Mouse (Mus musculus) layer of hippocampus, postnatal 14 days (tissue): ENCODE results near the gene Mcm3ap. TPM values are rescaled to one million over a fixed set of nuclear protein-coding genes. Genes with fewer than 3 reads are reported as not detected.

Source experiments
- DNase-seq, 2 experiments: peaks; one replicate each; pipeline ENCODE4 v3.0.0; 2021 to 2022; ENCODE audit warnings: low spot score in 2 of 2, mixed read lengths in 1 of 2
- long read RNA-seq, 2 experiments: library from polyadenylated mRNA; stranded (forward); transcript quantifications; one replicate each; pipeline ENCODE4 v2.0.0; 2021
- total RNA-seq, 2 experiments: library from RNA; stranded (reverse); gene quantifications; 2 replicates each; pipeline ENCODE4 v1.2.3; 2021

Mcm3ap gene
- 10 to 100 TPM; 42.2 to 44.1 TPM for total RNA-seq
- long read RNA-seq, experiment 1, full-length matches to known transcripts, result 4 of 13 reads
- long read RNA-seq, experiment 1, partial matches to known transcripts, result 8 of 13 reads
- long read RNA-seq, experiment 1, other reads (novel, unspliced or antisense), result 1 of 13 reads
- long read RNA-seq, experiment 2, full-length matches to known transcripts, result 11 of 37 reads
- long read RNA-seq, experiment 2, partial matches to known transcripts, result 23 of 37 reads
- long read RNA-seq, experiment 2, other reads (novel, unspliced or antisense), result 3 of 37 reads

DNA sequence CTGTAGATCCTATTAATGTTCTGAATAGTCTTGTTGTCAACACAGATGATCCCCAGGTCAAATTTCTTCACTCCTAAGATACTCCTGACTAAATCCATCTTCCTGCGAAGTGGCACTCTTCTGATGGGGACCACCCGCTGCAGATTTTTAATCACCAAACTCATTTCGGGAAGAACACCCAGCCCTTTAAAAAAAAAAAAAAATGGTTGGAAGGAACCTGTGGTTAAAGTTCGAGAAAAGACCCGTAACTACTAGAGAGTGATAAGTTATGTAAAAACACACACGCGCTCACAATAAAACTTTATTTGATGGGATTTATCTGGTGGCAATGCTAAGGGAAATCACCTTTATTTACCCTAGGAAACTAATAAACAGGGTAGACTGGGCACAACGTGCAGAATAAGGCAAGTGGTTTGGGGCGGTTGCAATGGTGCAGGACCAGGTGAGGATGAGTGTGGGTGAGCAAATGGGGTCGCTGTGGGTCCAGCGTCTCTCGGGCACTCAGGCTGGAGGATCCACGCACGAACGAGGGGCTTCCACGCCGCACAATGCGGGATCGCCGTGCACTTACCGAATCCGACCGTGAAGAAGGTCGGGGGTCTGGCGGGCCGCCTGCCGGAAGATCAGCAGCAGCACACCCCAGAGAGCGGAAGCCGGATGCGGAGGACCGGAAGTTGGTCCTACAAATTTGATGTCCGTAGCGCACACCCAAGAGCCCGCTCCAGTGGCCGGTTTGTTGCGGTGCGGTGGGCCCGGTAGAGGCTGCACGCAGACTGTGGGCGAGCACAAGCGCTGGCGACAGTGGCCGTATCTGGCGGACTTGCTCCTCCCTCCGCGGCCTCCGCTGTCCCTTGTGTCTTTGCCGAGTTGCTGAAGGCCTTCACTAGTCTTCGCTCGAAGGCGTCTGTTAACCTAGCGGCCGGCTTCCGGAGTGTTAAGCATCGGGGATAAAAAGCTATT is at the start of gene Mcm3ap, which contains the start of gene Ybey:
Mcm3ap (plus strand) TSS at position 725 of the 960 bp plus-strand sequence.
Ybey (minus strand) TSS at position 912 of the 960 bp plus-strand sequence.
- DNase-seq, result peak; percentile 88 to 91

DNA sequence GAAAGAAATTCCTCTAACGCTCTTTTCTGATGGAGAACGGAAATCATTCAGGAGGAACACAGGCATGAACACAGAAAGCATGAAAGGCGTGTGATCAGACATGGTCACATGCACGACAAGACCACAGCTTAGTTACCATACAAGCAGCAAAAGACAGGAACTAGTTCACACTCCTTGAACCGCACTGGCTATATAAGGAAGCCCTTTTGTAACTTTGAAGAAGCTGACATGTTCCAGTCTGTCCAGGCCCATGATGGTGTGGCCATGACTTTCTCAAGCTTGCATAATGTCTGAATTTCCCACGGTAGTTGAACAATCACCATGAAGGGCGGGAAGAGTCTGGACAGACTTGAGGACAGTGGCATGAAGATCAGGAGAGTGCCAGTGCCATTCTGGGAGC is 43.1 kb upstream of the Mcm3ap start:
- no peak for DNase-seq

DNA sequence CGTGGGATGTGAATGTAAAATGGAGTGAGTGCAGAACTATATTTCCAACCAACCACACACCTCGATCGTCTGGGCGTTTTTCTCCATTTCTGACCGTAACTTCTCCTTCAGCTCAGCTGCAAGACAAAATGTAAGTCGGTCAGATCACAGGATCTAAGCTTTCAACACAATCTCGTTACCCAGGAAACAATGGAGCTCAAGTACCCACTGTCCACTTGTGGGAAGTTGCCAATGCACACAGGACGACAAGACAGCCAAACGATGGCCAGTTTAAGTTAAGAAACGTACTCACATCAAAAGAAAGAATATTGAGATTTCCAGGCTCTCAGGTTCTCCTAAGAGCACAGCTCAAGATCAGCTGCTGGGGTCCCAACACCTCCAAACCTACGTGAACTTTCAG is 34.8 kb upstream of the Mcm3ap start:
- no peak for DNase-seq

DNA sequence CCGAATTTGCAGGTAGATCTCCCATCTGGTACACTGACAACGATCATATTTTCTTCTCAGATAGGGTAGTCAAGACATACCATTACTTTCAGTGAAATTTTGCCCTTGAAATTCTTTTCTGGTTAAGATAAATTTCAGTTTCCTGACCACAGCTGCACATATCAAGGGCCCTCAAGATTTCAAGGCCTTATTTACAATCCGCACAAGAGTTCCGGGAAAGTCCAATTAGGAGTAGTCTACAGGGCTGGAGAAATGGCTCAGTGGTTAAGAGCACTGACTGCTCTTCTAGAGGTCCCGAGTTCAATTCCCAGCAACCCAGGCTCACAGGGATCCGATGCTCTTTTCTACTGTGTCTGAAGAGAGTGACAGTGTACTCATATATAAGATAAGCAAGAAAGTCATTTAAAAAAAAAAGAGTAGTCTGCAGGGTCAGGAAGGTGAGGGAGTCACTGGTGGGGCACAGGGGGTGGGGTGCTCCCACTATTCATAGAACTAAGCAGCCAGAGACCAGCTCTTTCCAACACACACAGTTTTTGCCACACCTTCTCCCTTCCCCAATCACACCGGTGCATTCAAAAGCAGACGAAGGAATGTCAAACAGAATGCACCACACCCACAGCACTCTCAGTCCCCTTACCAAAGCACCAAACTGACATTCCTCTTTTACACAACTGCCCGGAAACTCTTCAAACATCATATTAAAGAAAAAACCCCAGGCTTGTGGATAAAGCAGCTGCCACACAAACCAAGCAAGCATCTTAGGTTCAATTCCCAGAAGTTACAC is 29.4 kb upstream of the Mcm3ap start:
- DNase-seq, result no peak

DNA sequence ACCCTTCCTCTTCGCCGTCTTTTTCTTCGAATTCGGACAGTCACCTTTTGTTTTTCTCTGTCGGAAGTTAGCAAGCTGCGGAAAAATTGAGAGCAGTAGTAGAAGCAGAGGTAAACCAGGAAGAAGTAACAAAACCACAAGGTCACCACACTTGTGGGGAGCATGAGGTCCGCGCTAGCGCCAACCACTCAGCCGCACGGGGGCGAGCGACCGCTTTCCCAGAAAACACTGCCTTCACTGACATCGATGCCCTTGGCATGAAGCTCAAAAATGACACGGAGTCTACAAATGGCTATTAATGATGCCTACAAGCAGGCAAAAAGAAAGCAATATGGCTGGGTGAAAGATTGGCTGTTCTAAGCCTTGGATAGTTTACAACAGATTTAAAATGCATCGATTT is 28.4 kb upstream of the Mcm3ap start, which contains the start of gene AC141477.1:
AC141477.1 (minus strand) TSS at position 164 of the 400 bp plus-strand sequence.
- no peak for DNase-seq

DNA sequence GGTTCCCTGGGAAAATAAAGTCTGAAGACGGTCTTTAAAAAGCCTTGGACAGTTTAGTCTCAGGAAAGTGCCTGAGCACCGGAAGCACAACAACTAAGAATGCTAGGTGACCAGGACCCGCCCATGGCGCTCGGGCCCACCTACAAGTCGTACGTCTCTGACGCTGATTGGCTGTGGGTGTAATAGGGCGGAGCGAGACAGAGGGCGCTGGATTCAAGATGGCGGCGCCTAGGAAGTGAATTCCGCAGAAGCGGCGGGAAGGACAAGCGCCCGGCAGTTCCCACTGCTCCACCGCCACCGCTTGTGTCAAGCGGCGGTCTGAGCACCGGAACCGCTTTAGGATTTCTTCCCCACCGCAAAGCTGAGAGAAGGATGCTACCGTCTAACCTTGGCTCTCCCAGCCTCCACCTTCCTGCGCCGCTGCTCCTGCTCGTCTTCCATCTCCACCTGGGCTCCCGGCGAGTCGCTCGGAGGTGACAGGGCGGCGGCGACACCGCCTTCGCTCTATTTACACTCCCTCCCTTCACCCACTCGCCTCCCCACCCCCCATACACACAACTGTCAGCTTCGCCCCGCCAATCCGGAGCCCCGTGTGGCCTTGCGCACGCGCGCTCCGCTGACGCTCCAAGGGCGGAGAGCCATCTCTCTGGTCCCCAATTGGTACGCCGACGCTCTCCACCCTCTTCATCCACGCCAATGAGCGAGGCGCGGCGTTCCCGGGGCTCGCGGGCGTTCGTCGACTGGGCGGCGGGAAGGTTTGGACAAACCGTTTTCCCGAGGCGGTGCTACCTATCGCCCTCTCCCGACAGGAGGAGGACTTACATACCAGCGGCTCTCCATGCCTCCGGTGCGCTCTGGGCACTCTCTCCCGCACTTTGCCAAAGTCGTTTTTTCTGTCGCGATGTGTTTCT is 26.3 kb upstream of the Mcm3ap start, which contains the start of gene Pcnt:
Pcnt (minus strand) TSS at position 609 of the 911 bp plus-strand sequence.
- DNase-seq, result peak; percentile 96 to 98

DNA sequence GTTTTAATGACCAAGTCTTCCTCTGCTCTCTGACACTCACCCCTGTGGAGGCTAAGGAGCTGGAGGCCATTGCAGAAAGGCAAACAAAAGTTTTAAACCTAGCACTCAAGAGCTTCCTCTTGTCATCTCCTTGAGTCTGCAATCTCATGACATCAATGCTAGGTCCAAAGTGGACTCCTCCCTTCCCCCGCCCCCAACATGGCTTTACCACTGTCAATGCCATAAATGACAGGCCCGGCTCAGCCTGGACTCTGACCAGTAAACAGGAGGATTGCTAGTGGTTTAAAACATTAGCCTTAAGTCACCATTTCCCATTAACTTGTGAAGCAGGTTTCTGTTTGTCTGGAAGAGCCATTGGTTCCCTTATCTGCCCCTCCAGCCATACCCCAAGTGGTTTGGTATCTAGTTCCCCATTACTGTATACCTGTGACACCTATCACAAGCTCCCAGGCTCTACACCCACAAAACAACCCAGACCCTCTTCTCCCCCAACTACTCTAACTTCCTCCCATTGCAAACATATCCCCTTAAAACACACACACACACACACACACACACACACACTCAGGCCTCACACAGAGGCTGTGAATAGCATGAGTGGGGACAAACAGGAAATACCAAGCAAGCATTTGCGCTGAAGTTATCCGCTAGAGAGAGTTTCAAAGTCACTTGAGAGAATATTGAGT is 22.6 kb upstream of the Mcm3ap start:
- DNase-seq, result no peak

DNA sequence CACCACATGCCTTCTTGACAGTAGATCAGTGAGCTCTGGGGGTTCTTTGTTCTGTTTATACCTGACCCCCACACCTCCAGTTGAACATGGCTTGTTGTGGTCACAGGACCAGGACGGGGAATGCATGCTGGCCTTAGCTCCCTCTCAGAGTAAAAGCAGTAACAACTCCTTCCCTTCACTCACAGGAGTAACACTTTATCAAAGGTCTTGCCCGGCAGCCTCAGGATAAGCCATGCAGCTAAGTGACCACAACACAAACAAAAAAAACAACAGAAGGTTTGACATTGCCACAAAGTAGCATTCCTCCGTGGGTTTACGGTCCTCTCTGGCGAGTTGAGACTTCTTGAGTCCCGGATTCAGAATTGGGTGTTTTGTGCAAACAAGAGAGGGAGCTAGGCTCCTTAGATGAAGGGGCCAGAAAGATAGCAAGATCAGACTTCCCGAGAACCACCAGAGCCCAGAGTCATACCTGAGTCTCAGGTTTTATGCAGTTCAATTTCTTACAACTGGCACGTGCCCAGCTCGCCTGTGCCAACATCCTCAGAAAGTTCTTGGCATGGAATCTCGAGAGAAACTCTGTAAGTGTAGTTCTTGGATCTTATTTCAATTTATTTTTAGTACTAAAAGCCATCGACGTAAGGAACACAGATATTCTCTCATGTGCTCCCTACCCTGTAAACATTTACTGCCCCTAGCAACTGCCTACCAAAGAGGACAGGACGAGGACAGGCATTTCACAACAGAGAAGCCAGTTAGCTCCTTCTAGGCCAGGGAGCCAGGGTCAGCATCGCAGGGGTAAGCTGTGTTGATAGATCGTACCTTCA is 21.1 kb upstream of the Mcm3ap start:
- DNase-seq, result no peak

DNA sequence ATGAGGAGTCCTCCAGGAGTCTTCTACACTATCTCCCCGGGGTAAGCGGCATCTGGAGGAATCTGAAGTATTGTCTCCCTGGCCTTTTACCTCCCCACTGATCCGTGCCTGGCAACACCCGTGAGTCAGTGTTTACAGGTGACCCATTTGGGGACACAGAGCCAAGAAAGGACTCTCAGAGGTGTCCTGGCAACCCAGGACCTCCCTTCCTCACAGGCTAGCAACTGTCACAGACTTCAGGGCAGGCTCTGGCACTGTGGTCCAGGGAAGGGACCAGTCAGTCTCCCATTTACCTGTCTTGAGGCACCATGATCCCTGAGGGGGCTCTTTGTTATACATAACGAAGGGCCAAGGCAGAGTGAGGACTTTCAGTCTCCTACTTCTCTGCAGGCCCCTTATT is 19.9 kb upstream of the Mcm3ap start, which contains the start of gene 2610028H24Rik:
2610028H24Rik (plus strand) TSS at position 231 of the 400 bp plus-strand sequence.
- DNase-seq, result no peak

DNA sequence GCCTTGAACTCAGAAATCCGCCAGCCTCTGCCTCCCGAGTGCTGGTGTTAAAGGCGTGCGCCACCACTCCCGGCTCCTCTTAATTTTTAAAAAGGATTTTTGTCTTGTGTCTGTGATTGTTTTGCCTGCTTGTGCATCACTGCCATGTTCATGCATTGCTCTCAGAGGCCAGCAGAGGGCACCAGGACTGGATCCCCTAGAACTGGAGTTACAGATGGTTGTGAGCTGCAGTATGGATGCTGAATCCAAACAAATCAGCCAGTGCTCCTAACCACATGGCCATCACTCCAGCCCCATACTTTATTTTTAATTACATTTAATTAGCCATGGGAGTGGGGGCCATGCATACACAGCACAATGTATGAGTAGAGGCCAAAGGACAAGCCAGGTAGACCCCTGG is 13.4 kb upstream of the Mcm3ap start:
- DNase-seq, result peak; percentile 26 to 37

DNA sequence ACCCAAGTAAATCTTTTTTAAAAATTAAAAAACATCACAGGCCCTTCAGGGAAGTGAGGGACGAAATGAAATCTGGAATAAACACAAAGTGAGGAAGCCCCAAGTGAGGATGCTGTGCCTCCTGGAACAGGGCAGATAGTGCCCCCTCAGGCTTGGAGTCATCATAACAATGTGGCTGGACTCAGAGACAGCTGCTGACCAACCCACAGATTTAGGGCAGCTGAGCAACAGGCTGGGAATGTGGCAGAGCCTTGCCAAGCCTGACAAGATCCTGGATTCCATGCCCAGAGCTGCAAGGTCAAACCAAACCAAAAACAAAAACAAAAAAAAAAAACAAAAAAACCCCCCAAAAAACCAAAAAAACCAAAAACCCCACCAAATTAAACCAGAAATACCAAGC is 7.5 kb upstream of the Mcm3ap start:
- no peak for DNase-seq

DNA sequence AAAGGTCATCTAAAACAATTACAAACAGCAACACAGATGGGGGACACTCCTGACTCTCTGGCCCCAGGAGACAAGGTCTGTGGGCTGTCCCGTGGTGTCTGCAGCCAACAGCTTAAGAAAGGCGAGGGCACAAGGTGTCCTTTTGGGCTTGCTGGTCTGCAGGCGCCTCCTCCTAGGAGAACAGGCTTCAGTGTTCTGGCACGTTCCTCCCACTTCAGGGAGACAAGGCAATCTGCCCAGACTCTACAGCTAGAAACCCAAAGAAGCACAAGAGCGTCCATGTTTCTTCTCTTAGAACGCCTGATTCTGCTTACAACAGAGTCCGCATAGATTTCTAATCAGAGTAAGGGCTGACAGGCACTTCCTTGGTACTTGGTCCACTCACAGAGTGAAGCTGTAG is 6.4 kb upstream of the Mcm3ap start:
- DNase-seq, result peak in 1 of 2 experiments; percentile 22

DNA sequence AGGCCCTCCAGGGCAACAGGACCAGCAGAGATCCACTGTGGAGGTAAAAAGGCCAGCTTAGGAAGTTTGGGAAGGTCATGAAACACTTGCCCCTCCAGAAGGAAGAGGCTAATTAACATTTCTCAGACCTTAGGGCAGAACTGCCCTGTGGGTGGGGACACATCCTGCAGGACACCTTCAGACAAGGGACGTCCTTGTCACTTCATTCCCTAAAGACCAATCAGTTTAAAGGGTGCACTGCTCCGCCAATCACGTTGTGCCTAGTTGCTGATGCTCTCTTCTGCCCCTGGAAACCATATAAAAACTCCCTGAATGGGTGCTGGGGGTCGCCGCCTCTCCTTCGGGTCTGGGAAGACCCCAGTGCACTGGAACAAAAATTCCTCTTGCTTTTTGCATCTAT is 6.0 kb upstream of the Mcm3ap start:
- no peak for DNase-seq

DNA sequence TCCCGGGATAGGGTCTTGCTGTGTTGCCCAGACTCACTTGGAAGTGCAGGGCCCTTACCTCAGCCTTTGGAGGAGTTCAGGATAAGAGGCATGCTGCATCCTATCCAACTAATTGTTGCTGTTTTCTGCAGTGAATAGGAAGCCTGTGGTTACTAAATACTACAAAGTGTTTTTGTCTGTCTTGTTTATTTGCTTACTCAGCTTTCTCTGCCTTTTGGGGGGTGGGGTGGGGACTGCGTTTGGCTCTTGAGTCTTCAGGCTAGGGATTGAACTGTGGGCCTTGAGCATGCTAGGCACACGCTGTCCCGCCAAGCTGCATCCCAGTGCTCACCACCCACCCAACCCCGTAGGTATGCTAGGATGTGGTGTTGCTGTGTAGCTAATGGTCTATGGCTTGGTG is 5.0 kb downstream of the Mcm3ap start:
- DNase-seq, result no peak

DNA sequence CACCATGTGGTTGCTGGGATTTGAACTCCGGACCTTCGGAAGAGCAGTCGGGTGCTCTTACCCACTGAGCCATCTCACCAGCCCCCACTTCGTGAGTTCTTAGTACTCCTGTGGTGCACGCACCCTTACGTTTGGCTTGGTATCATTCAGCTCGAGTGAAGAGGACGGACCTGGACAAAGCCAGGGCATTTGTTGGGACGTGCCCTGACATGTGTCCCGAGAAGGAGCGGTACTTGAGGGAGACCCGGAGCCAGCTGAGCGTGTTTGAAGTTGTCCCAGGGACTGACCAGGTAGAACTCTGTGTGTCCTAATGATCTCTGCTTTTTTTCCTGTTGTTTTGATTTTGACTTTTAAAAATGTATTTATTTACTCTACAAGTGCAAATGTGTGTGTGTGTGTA is 12.1 kb downstream of the Mcm3ap start:
- DNase-seq, result no peak

DNA sequence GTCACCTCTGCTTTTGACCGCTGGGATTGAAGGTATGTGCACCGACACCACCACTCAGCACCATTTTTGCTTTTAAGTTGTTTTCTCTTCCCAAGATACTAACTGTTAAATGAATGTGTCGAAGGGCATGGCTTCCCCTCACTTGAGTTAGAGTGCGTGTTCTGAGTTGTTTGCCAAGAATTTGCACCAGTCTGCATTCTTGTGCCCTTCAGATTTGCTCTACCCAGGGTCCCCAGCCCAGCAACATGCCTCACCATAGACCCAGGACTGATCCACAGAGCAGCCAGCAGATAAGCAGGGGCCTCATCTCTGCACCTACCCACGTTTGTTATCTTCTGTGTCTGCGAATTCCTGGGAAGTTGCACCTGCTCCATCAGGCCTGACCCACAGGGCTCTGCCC is 12.8 kb downstream of the Mcm3ap start:
- no peak for DNase-seq

DNA sequence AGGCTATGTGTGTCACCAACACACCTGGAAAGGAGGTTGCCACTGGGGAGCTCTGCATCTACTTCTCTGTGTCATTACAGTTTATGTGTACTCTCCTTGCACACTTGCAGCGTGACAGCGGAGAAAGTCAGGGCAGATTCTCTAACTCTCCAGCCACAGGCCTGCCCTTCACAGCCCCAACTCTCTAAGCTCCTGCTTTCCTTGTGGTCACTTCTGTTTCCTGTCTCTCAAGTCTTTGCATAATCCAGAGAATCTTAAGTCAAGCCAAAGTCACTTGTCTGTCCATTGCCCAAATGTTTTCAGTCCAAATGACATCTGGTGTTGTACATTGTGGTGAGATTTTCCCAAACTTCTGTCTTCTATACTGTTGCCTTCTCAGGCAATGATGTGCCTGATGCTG is 17.6 kb downstream of the Mcm3ap start:
- DNase-seq, result no peak

DNA sequence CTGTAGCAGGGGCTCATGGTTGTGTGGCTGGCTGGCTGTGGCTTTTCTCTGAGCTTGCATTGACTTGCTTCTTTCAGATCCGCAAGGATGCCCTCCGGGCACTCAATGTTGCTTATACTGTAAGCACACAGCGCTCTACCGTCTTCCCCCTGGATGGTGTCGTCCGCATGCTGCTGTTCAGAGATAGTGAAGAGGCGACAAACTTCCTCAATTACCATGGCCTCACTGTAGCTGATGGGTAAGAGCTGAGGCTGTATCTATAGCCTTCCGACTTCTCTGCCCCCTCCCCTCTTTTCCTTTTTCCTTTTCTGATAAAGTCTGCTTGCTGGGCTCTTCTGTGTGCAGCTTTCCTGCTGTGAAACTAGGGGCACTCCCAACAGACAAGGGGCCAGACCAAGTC is 19.5 kb downstream of the Mcm3ap start:
- DNase-seq, result no peak

DNA sequence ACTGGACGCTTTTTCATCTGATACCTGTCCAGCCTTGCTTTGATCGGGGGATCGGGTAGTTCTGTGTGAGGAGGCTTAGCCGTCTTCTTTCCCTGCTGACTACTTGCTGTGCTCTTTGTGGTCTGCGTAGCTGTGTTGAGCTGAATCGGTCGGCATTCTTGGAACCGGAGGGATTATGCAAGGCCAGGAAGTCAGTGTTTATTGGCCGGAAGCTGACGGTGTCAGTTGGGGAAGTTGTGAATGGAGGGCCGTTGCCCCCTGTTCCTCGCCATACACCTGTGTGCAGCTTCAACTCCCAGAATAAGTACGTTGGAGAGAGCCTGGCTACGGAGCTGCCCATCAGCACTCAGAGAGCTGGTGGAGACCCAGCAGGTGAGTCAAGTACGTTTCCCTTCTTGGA is 20.5 kb downstream of the Mcm3ap start:
- DNase-seq, result no peak
